Mouse (Mus musculus) kidney, postnatal 25 days (tissue): ENCODE data around the gene AB124611.
"Not testable (repeated sequence)": the region's sequence is repeated elsewhere in the genome, so short reads cannot be mapped to it uniquely, and the experiment has no call there.

ENCODE experiments used
- DNase-seq, 2 experiments: peaks; one replicate each; pipeline ENCODE4 v3.0.0; 2021; ENCODE audit warnings: mixed read lengths in 2 of 2

AB124611 gene

DNA sequence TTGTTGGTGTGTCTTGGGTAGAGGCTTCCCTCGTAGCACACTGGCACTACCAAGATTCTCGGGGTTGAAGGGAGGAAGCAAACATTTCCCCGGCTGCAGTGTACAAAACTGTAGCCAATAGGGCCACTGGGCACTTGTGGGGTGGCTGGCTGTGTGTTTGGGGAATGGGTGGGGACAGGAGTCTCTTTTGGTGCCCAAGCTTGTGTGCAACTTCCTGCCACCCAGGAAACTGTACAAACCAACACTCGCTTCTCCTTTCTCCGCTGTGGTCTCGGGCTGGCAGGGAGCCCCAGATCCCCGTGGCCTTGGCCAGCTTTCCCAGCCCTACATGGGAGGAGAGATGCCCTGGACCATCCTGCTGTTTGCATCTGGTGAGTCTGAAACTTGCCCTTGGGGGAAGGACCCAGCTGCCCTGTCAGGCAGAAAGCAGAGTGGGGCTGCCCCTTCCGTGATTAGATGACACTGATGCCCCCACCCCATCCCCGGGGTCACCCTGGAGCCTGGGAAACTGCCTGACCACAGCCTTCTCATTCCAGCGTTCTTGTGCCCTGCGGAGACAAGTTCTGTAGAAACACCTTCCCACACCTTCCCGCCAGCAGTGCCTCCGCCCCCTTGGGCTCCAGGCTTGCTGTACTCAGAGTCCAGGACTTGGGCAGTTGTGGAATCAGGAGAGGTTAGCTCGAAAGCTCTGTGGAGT lies at the start of gene AB124611:
AB124611 (plus strand) TSS at position 240 of the 697 bp plus-strand sequence.
- peak in 1 of 2 experiments; percentile 45 for DNase-seq

DNA sequence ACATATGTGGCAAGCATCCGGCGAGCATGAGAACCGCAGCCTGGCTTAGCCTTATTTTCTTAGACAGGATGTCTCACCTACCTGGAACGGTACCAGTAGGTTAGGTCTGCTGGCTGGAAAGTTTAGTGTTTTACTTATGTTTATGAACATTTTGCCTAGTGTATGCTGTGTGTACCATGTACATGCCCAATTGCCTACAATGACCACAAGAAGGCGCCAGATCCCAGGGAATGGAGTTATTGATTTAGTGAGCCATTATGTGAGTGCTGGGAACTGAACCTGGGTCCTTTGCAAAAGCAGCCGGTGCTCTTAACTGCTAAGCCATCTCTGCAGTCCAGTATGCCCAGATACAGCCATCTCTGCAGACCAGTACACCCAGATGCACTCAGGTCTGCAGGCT lies 48.3 kb upstream of the AB124611 start:
- DNase-seq = no peak

DNA sequence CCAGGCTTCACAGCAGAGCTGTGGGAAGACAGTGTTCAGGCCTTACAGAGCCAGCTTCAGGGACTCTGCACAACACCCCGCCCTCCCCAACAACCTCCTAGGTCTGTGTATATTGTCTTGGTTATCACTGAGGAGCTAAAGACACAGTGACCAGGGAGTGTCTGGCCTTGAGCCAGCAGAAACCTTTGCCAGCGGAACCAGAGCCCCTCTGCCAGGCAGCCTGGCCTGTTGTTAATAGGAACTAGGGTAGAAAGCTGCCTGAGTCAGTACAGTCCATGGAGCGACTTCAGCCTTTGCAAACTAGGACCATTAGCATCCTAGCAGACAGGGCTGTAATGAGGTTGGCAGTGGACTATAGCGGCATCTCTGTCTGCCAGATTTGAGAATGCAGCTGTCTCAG lies 41.9 kb upstream of the AB124611 start:
- no peak for DNase-seq

DNA sequence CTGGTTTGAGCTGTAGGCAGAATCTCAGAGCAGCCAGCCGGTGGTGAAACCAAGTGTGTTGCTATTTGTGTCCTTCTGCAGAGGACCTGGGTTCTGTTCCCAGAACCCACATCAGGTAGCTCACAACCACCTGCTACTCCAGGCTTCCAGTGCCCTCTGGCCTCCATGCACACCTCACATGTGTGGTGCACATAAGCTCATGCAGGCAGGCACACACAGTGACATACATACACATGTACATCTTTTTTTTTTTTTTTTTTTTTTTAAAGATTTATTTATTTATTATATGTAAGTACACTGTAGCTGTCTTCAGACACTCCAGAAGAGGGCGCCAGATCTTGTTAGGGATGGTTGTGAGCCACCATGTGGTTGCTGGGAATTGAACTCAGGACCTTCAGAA lies 37.7 kb upstream of the AB124611 start:
- not testable (repeated sequence) for DNase-seq

DNA sequence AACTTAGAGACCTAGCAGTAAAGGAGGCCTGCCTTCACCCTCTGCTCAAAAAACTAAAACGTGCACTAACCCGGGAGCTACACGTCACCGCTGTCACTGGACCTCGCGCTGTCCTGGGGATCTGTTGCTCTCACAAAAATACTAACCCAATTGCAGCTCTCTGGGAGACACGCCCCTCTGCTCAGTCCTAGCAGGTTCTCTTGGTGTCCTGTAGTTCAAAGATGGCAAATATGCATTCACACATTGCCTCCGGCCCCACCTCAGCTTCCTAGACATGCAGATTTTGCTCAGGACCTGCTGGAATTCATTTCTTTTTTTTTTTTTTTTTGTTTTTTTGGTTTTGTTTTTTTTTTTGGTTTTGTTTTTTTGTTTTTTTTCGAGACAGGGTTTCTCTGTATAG lies 35.3 kb upstream of the AB124611 start:
- DNase-seq = no peak

DNA sequence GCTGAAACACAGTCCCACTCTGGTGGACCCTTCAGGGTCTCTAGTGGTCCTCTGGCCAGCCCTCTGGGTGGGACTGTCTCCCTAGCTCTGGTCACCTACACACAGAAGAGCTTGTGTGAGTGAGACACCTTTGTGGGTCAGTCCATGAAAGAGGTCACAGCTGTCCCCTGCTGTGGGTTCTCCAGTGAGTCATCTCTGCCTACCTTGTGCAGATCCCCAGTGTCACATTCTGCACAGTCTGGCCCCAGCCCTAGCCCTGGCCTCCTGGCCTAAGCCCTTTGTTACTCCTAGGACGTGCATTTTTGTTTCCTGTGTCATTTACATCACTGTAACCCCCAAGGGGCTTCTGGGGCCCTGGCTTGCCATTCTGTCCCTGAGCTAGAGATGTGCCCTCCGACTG lies 32.1 kb upstream of the AB124611 start:
- DNase-seq = no peak

DNA sequence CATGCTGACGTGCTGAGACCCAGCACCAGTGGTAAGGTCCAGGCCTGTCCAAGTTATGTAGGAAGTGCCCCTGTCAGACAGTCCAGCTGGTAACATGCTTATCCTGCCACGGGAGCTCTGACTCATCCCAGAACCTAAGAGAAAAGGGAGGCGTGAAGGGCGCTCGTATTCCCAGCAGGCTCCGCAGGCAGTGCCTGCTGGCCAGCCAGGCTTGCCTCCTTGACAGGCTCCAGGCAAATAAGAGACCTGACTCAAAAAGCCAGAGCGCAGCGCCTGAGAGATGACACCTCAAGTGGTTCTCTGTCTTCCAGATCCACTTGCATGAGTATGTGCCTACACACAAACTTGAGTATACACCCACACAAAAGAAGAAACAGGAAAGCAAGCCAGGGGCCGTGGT lies 31.2 kb upstream of the AB124611 start:
- DNase-seq = no peak

DNA sequence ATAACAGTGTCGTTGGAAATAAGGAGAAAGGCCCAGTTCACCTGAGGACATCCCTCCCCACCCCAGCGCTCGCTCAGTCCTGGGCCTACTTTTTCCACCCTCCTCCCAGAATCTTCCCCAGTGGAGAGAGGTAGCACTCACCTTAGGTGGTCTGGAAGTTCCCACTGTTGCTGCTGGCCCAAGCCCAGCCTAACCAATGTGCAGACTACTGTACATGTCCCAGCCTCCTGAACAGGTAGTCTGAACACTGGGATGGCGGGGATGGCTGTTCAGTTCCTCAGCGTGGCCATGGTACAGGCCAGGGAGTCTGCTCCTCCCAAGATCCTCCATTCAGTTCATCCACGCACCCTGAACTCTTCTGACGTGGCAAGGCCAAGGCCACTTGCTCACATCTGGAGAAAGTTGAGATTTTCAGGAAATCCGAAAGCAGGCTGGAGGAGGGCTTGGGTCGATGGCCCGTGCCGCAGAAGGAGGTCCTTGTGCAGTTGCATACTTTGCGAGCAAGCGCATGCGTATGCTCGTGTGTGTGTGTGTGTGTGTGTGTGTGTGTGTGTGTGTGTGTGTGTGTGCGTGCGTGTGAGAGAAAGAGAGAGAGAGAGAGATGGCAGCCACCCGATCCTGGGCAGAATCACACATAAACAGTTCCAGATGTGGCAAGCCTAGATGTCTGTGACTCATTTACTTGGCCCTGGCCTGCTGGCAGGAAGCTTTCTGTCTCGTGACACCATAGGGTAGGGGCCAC lies 29.5 kb upstream of the AB124611 start:
- DNase-seq = no peak

DNA sequence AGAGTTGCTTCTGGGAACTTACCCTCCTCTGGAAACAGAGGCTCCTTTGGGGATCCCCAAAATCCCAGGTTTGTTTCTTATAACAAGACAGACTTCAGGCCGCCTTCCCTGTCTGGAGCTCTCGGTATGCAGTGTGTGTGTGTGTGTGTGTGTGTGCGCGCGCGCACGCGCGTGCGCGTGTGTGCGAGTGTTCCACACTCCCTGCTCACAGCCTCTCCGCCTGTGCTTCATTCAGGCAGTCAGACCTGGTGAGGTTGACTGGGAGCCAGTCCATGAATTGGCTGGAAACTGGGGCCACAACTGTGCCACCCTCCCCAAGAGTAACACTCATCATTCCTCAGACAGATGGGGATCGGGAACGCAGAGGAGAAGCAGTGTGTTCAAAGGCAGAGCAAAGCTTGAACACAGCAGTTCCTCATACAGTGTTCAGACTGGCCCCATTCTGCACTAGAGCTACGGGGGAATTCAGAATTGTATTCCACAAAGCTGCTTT lies 28.9 kb upstream of the AB124611 start:
- DNase-seq = no peak

DNA sequence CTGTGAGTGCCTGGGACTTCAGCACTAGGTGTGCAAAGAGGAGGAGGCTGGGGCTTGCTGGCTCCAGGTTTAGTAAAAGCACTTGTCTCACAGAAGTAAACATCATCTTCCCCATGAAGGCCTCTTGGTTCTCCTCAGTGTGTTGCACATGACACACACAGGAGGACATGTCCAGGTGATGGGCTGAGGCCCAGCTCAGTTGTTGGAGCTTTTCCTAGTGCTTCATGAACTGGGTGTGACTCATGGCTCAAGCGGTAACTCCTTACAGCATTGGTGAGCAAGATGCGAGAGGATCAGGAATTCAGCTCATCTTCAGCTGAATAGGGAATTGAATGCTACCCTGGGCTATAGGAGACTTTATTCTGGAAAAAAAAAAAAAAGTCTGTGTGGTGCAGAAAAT lies 28.3 kb upstream of the AB124611 start:
- DNase-seq = no peak

DNA sequence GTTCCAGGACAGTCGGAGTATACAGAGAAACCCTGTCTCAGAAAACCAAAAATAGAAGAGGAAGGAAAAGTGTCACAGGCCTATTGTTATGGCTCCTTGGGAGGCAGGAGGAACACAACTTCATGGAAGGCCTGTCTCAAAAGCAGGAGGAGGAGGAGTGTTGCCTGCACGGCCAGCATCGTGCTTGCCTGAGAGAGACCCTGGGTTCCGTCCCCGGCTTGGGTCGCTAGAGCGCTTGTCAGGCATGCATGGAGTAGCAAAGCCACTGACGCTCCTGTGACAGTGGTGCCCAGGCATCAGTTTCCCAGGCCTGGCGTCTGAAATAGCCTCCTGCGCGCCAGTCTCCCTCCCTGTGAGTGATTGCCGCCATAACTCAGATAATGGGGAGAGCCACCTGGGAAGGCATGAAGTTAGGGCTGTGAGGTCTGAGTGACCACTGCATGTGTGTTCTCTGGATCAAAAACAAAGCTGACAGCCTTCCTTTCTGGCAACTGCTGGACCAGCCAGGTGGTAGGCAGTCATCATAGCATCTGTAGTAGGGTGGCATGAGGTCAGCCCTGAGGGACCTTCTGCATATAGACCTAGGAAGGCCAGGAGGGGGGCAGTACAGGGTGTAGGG lies 27.6 kb upstream of the AB124611 start:
- no peak for DNase-seq

DNA sequence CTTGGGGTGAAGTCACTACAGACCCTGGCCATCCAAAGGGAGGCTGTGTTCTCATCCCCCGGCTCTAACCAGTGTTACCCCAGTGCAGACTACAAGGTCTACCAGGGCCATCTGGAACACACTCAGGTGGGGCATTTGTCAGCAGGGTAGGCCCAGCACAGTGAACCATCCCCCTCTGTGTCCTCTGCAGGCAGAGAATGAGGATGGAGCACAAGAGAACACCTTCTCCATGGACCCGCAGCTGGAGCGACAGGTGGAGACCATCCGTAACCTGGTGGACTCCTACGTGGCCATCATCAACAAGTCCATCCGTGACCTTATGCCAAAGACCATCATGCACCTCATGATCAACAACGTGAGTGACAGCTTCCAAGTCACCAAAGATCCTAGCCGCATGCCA lies 22.6 kb upstream of the AB124611 start:
- DNase-seq = no peak

DNA sequence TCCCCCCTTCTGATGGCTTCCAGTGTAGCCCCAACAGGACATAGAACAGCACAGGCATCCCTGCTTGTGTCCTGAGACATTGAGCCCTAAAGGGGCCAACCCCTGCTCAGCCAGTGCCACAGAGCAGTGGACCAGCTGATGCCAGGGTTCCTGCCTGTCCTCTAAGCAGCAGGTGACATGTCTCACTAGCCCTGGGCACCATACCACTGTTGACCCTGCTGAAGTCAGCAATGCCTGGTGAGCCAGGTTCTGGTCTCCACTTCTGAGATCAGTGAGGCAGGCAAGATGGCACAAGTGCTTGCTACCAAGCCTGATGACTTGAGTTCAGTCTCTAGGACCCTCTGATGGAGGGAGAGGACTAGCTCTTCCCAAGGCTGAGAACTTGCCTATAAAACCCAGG lies 20.2 kb upstream of the AB124611 start:
- DNase-seq = no peak

DNA sequence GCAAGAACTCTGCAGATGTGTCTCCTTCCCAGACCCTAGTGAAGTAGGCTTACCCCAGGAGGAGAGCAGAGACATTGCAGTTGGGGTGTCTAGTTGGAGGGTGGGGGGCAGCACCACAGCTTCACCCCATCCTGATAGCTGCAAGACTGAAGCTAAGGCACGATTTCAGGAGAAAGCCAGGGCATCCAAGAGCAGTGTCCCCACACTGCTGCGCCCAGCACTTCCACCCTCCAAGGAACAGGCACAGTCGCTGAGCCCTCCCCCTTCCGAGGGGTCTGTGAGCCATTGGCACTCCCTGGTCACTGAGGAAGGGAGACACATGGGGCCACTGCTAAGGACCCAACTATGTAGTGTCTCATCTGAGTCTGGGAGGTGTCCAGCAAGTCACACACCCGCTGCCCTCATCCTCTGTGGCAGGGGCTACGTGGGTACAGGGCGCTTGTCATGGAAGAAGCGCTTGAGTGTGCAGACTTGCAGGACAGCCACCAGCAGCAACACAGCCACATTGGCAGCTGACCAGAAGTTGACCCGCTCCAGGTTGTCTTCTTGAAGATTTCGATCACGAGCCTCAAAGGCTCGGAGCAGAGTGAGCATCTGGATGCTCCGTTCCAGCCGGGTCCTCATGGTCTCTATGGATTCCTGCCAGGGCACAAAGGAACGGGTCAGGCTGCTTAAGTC lies 18.1 kb upstream of the AB124611 start:
- peak in 1 of 2 experiments; percentile 53 for DNase-seq

DNA sequence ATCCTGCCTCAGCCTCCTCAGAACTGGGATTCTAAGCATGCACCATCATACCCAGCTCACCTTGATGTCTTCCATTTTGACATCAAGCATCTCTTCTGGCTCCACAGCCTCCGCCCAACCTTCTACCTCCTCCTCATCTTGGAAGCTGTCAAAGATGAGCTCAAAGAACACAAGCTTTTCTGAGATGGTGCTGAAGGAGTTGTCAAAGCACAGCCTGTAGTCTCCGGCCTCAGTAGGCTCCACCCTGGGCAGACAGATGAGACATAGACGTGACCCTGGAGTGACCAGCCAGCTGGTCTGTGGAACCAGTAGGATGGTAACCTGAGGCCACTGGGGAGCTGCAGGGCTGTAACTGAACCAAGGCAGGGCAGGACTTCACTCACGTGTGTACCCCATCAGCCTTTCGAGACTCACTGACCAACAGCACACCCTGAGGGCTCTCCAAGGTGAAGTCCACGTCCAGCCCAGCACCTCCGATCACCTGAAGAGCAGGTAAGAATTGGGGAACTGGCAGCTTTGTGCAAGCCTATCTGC lies 17.0 kb upstream of the AB124611 start:
- no peak for DNase-seq

DNA sequence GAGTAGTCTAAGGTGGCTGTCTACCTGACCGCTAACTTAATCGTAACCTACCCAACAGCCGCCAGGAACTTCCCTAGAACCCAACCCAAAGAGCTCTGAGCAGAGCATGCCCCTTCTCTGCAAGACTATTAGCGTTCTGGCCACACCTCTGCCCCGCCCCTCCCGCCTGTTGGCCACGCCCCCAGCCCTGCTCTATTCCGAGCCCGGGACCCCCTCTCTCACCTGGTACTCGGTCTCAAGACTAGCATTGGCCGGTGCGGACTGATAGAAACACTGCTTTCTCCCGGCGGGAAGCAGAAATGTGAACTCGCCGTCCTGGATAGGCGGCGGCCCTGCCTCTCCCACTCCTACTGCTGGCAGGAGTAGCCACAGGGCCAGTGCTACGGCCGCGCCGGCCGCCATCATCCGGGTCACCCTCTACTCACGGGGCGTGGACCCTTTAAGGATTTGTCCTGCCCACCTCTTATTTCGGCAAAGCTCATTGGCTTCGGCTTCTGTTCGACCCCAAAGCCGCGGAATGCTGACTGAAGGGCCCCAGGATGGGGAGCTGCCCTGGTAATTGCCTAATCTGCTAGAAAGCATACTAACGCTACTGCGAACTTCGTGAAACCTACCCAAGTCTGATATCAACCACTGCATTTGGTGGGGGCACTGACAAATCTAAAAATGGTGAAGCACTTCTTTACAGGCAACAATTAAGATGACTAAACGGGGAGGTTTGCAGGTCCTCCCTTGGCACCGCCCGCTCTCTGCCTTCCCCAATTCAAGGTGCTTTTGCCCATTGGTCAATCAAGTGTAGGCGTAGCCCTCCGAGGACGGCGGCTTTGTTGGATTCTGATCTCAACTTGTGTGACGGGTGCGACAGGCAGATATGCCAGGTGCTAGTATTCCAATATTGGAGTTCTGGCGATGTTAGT lies 15.9 kb upstream of the AB124611 start, which contains the start of gene Tmed1:
Tmed1 (minus strand) TSS at position 481 of the 917 bp plus-strand sequence.
- peak; percentile 96 to 97 for DNase-seq

DNA sequence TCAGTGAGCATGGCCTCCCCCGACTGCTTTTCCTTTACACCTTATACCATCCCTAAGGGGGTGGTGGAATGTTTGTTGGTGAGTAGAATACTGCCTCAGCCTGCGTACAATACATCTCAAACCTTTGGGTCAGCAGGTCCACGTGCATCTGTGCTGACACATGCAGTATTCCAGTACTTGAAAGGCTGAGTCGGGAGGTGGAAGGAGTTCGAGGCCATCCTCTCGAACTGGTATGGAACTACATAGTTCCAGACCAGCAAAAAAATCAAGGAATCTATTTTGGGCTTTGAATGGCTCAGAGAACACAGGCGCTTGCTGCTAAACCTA lies 15.3 kb upstream of the AB124611 start:
- no peak for DNase-seq

DNA sequence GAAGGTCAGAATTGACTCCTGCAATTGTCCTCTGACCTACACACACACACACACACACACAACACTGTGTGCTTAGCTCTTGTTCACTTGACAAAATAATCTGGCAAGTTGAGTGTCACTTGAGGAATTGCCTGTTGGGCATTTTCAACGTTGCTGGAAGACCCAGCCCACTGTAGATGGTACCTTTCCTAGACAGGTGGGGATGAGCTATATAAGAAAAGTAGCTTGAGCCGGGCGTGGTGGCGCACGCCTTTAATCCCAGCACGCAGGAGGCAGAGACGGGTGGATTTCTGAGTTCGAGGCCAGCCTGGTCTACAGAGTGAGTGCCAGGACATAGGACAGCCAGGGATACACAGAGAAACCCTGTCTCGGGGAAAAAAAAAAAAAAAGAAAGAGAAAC lies 14.9 kb upstream of the AB124611 start:
- no peak for DNase-seq

DNA sequence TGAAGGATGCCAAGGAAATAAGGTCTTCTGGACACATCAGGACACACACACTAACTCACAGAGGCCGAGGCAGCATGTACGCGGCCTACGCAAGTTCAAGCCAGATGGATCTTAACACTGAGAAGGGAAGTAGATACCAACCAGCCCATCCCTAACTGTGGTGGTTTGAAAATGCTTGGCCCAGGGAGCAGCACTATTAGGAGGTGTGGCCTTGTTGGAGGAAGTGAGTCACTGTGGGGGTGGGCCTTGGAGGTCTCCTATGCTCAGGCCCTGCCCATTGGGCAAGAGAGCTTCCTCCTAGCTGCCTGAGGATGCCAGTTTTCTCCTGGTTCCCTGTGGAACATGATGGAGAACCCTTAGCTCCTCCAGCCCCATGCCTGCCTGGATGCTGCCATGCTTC lies 12.5 kb upstream of the AB124611 start:
- DNase-seq = no peak

DNA sequence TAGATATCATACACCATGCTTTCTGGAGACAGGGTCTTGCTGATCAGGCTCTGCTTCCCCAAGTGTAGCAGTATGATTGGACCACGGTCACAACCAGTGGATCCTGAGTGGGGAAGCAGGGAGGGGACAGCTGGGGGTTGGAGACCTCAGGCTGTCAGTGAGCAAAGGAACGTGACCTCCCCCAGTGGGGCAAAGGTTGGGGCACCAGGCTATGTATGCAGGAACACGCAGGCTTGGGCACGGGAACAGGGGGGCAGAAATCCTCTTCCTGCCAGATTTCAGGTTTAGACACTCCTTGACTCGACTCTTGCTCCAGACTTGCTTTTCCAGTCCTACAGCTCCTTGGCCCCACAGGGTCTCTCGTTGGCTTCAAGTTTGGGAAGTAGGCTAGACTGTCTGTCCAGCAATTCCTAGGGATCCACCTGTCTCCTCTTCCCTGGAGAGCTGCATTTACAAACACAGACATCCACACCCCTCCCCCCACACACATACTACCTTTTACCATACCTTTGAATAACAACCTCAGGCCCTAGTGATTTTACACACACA lies 8.0 kb upstream of the AB124611 start:
- DNase-seq = no peak

DNA sequence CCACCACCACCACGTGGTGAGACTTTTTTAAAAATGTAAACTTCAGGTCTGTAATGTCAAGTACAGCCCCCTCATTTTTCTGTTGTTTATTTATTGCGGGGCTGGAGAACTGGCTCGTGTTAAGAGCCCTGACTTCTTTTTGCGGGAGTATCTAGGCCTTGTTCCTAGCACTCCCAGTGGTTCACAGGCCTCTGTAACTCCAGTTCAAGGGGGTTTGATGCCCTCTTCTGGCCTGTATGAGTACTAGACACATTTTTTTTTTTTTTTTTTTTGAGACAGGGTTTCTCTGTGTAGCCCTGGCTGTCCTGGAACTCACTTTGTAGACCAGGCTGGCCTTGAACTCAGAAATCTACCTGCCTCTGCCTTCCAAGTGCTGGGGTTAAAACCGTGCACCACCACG lies 7.3 kb upstream of the AB124611 start:
- not testable (repeated sequence) for DNase-seq
